Mouse (Mus musculus) large intestine, adult 2 months (tissue): Measurements from ENCODE around the gene Cpeb2. TPM values are rescaled to one million over a fixed set of nuclear protein-coding genes. Genes with fewer than 3 reads are reported as not detected.

Source experiments
- DNase-seq: peaks from one replicate; pipeline ENCODE4 v3.0.0-alpha.2; 2012; ENCODE audit warnings: low read depth, low spot score
- WGBS: fragments of 180-500 bp; shearing (Covaris S2); methylation state at CpG from one replicate; pipeline ENCODE4 v1.1.7; 2018; 5-methylcytosine and 5-hydroxymethylcytosine counted together
- polyA plus RNA-seq: library from polyadenylated mRNA; depleted of rRNA; stranded (reverse); fragments of >200 nt; gene quantifications from 2 replicates; pipeline ENCODE4 v1.2.3, GENCODE M21; 2012

Gene Cpeb2
- polyA plus RNA-seq, 1 experiment, result 2.7 TPM

GRCm38 (mm10) chr5:43236476-43236875 lies 3.5 kb downstream of the Cpeb2 start:
- WGBS, result 63% methylated on average over 3 of the region's 3 CpGs
- no peak for DNase-seq

- no peak for DNase-seq
- 94% methylated on average over 12 of the region's 12 CpGs for WGBS
These were observed 4.3 kb downstream of the Cpeb2 start for GRCm38 (mm10) chr5:43237238-43237637.

GRCm38 (mm10) chr5:43239141-43239835 lies 6.3 kb downstream of the Cpeb2 start:
- no peak for DNase-seq
- WGBS, result 72% methylated on average over 6 of the region's 6 CpGs

- no peak for DNase-seq
These were observed 7.8 kb downstream of the Cpeb2 start for GRCm38 (mm10) chr5:43240729-43241128.

- 95% methylated on average over 8 of the region's 8 CpGs for WGBS
- DNase-seq, result no peak
These were observed 13.3 kb downstream of the Cpeb2 start for GRCm38 (mm10) chr5:43246236-43246635.

- no peak for DNase-seq
- WGBS, result 93% methylated on average over 6 of the region's 6 CpGs
These were observed 14.0 kb downstream of the Cpeb2 start for GRCm38 (mm10) chr5:43246954-43247353.

- no peak for DNase-seq
- WGBS, result 34% methylated on average over 3 of the region's 3 CpGs
These were observed 15.0 kb downstream of the Cpeb2 start for GRCm38 (mm10) chr5:43248001-43248430.

- WGBS, result 76% methylated on average over 2 of the region's 2 CpGs
- DNase-seq, result no peak
These were observed 24.5 kb downstream of the Cpeb2 start for GRCm38 (mm10) chr5:43257490-43257889.

- DNase-seq, result no peak
- 95% methylated on average over 3 of the region's 3 CpGs for WGBS
These were observed 25.6 kb downstream of the Cpeb2 start for GRCm38 (mm10) chr5:43258472-43259142.

- DNase-seq, result no peak
- WGBS, result 67% methylated on average over 6 of the region's 6 CpGs
These were observed 28.8 kb downstream of the Cpeb2 start for GRCm38 (mm10) chr5:43261814-43262213.

GRCm38 (mm10) chr5:43263951-43264350 lies 31.0 kb downstream of the Cpeb2 start:
- 83% methylated on average over 4 of the region's 4 CpGs for WGBS
- DNase-seq, result no peak

GRCm38 (mm10) chr5:43264696-43265095 lies 31.7 kb downstream of the Cpeb2 start:
- 79% methylated on average over 2 of the region's 2 CpGs for WGBS
- no peak for DNase-seq

- 95% methylated on average over 1 of the region's 1 CpGs for WGBS
- no peak for DNase-seq
These were observed 45.0 kb downstream of the Cpeb2 start for GRCm38 (mm10) chr5:43277982-43278381.

GRCm38 (mm10) chr5:43279774-43280173 lies 46.8 kb downstream of the Cpeb2 start:
- 74% methylated on average over 3 of the region's 3 CpGs for WGBS
- DNase-seq, result no peak

- no peak for DNase-seq
- 81% methylated on average over 12 of the region's 12 CpGs for WGBS
These were observed 52.8 kb downstream of the Cpeb2 start for GRCm38 (mm10) chr5:43285756-43286155.

GRCm38 (mm10) chr5:43289752-43290446 lies 56.9 kb downstream of the Cpeb2 start:
- 70% methylated on average over 8 of the region's 8 CpGs for WGBS
- no peak for DNase-seq

- 83% methylated on average over 4 of the region's 4 CpGs for WGBS
- no peak for DNase-seq
These were observed 60.2 kb downstream of the Cpeb2 start for GRCm38 (mm10) chr5:43293136-43293535.

GRCm38 (mm10) chr5:43297459-43297858 lies 64.5 kb downstream of the Cpeb2 start:
- DNase-seq, result no peak
- WGBS, result 53% methylated on average over 7 of the region's 7 CpGs

GRCm38 (mm10) chr5:43298975-43299374 lies 66.0 kb downstream of the Cpeb2 start:
- 58% methylated on average over 2 of the region's 2 CpGs for WGBS
- DNase-seq, result no peak

- DNase-seq, result no peak
These were observed 67.1 kb downstream of the Cpeb2 start for GRCm38 (mm10) chr5:43300076-43300475.

GRCm38 (mm10) chr5:43300979-43301378 lies 68.0 kb downstream of the Cpeb2 start:
- WGBS, result 55% methylated on average over 3 of the region's 3 CpGs
- DNase-seq, result no peak

More at GRCm38 (mm10) chr5:43300076-43300475, 67.1 kb downstream of the Cpeb2 start:
- WGBS, result 88% methylated on average over 5 of the region's 5 CpGs
